Mouse (Mus musculus) right cerebral cortex, postnatal 10 days (tissue): ENCODE results near the gene Cchcr1.
"Not testable (repeated sequence)": the region's sequence is repeated elsewhere in the genome, so short reads cannot be mapped to it uniquely, and the experiment has no call there.

Experiments used
- DNase-seq, 2 experiments: peaks; one replicate each; pipeline ENCODE4 v3.0.0; 2021; ENCODE audit warnings: low spot score in 2 of 2

The Cchcr1 gene

DNA sequence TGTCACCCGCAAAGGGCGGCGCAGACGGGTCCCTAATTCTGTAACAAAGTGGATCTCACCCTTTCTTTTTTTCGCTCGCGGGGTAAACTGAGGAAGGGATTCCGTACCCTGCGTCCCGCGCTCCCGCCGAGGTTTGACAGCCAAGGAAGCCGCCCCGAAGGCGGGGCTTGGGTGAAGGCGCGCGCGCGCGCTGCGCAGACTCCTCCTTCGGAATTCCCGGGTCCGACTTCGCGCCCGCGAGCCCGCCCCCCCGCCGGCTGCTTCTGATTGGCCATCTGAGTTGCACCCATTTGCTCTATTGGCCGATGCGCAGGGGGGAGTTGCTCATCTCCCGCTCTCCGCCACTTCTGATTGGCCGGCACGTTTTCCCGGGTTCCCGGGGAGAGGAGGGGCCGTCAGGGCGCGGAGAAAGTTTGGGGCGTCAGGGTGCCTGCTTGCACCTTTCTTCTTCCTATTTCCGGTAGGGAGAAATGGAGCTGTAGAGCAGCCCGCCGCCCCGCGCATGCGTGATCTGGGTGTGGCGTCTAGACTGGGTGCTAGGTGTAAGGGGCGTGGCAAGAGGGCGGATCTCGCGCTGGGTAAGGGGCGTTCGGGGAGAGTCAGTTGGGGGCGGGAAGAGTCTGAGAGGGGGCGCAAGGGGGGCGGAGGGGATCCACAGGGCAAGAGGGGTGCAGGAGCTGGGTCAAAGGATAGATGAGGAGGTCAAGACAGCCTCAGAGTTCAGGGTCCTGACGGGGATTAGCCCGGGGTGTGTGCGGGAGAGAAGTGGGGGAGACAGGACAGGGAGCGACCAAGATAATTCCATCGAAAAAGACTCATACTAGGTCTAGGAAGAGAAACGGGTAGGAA is at the start of gene Cchcr1, which contains the start of gene Tcf19:
Cchcr1 (plus strand) TSS at position 449 of the 849 bp plus-strand sequence.
Tcf19 (minus strand) TSS at position 173 of the 849 bp plus-strand sequence.
- peak; percentile 98 for DNase-seq

DNA sequence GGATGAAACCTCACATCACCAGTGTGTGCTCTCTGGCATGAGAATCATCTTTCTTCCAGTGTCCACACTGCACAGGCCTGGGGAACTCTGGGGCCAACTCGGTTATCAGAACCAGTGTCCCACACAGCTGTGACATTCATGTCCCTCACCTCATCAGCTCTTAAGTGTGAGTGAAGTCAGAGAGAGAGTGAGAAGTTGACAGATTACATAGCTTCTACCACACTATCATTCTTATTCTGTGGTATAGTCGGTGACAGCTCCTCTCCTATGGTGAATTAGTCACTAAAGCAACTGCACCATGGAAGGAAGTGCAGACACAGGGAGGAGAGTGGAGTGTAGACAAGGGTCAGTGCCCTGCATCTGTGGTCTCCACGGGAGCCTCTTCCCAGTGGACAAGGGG is 48.0 kb upstream of the Cchcr1 start:
- DNase-seq: not testable (repeated sequence)

DNA sequence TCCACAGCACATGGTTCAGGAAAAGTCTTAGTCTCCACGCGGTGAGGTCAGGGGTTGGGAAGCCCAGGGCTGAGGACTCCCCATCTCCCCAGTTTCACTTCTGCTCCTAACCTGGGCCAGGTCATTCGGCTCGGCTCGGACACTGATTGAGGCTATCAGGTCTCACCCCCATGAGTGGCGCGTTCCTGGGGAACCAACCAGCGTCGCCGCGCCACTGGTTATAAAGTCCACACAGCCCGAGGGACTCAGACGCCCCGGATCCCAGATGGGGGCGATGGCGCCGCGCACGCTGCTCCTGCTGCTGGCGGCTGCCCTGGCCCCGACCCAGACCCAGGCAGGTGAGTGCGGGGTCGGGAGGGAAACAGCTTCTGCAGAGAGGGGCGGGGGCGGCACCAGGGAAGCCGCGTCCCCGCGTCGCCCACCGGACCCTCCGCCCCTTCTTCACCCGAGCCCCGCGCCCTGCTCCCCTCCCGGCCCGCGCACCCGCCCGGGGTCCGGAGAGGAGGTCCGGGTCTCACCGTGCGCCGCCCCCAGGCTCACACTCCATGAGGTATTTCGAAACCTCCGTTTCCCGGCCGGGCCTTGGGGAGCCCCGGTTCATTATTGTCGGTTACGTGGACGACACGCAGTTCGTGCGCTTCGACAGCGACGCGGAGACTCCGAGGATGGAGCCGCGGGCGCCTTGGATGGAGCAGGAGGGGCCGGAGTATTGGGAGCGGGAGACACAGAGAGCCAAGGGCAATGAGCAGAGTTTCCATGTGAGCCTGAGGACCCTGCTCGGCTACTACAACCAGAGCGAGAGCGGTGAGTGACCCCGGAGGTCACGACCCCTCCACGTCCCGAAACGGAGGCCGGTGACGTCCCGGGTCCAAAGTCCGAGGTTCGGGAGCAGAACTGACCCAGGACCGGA is 46.8 kb upstream of the Cchcr1 start, which contains the start of gene H2-Q10:
H2-Q10 (plus strand) TSS at position 248 of the 910 bp plus-strand sequence.
- DNase-seq: peak in 1 of 2 experiments; percentile 22

DNA sequence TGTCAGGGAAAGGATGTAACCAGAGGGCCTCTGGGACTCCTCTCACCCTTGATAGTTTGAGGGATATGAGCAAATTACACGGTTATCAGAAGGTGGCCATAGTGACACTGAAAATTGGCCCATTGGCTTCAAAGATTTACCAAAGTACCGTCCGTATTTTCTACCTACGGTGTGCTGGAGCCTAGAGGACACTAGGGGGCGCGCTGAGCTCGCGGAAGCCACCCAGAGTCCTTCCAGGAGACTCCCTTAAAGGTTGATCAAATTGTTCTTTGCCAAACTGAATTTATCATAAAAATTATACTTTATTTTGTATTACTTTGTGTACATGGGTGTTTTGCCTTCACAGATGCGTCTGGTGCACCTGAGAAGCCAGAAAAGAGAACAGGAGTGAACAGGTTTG is 32.8 kb upstream of the Cchcr1 start:
- DNase-seq: peak; percentile 37 to 69

DNA sequence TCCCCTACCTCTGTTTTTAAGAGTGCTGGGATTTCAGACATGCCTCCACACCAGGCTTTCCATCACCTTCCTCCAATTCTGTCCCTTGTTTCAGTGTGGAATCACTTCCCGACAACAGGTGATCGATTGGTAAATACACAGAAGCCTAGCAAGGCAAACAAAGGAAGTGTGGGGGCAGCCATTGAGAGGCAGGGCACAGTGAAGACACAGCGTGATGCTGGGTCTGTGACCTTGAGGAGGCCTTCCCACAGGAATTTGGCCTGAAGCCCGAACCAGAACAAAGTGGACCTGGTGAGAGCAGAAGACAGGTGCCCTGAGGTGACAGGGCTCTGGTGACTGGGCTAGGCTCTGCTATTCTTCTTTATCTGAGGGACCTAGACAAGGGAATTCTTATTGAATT is 31.2 kb upstream of the Cchcr1 start:
- no peak for DNase-seq

DNA sequence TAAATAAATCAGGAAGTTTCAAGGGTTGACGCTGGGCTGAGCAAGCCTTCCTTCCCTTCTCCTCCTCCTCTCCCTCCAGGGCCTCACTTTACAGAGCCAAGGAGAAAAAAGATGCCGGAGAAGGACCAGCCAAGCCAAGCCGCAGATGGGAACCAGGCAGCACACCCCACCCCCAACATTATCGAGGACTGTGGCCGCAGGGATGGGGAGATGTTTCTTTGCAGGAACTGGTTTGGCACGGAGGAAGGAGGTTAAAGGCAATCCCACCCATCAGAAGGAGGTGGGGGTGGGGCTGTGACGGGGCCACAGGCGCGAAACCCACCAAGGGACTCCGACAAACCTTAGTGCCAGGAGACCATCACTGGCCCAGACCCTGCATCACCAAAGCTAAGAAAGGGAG is 30.2 kb upstream of the Cchcr1 start:
- DNase-seq: no peak

DNA sequence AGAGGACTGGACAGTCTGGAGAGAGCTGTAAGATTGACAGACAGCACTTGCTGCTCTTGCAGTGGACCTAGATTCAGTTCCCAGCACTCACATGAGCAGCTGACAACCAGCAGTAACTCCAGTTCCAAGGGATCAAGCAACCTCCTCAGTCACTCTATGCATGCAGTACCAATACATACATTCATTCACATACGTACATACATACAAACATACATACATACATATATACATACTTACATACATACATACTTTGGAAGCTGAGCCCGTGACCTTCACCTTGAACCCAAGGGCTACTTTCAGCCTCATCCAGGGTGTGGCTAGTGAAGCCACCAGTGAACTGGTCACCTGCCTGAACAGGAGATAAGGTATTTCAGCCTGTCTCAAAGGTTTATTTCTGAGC is 28.9 kb upstream of the Cchcr1 start:
- no peak for DNase-seq

DNA sequence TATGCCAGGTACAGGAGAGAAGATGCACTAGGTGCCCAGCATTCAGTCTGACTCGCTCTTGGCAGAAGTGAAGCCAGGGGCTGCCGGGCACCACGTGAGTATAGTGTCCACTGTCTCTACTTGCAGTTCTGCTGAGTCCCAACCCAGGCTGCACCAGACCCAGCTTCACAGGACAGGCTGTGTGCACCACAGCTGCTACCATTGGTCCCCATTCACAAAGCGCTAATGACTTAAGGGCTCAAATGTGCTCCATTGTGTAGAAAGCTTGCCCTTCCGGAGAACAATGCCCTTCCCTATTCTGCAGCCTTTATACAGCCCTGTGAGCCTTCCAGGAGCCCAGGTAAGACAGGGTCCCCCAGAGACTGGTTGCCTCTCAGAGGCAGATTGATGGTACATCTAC is 26.6 kb upstream of the Cchcr1 start:
- no peak for DNase-seq

DNA sequence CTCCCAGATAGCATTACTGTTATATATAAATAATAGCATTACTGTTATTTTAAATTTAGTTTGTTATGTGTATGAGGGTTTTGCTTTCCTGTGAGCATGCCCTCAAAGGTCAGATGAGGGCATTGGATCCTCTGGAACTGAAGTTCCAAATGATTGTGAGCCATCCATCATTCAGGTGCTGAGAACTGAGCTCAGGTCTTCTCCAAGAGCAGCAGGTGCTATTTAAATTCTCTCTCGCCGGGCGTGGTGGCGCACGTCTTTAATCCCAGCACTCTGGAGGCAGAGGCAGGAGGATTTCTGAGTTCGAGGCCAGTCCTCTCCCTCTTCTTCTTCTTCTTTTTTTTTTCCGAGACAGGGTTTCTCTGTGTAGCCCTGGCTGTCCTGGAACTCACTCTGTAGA is 19.8 kb upstream of the Cchcr1 start:
- no peak for DNase-seq

DNA sequence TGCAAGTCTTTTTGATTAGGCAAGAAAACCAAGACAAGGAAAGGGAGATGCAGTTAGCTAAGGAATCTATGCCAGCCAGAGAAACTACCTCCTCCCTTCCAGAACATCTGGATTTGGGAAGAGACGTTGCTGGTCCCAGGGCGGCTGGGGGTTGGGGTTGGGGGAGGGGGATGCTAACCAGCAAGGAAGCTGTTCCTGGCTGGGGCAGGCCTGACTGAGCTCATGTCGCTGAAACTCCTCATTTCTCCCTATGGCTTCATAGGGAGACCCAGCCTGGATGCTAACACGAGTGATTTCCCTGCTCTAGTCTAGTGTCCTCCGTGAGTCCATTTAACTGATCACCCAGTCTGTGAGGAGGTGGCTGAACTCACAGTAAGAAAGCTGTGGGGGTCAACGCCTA is 14.7 kb upstream of the Cchcr1 start:
- DNase-seq: no peak

DNA sequence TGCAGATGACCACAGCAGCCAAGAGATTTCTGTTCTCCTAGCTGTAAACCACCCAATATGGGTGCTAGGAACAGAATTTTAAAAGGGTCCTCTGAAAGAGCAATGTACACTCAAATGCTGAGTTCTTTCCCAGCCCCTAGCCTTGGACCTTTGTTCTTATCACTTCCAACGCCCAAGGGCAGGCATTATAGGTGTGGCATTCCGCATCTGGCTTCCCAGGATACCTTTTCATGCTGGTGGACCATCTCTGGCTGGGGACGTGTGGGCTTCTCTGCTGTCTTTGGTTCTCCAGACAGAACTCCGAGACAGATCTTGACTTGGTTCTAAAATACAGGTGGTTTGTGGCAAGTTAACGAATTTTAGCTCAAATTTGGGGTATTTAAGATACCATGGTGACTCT is 14.1 kb upstream of the Cchcr1 start:
- DNase-seq: no peak

DNA sequence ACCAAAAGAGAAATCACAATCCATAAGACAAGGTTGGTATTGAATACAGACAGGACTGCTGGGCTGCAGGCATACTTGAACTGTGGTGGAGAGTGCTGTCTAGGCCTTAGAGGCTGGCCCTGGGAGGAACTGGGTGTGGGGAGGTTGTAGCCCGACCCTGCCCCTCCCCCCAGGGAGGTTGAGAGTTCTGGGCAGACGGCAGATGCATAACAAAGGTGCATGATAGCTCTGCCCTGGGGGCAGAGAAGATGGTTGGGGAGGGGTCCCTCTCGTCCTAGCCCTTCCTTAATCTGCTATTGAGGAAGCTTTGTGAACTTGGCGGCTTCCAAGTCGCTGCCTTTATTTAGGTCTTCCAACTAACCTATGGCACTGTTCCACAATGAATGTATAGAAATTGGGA is 13.1 kb upstream of the Cchcr1 start:
- no peak for DNase-seq

DNA sequence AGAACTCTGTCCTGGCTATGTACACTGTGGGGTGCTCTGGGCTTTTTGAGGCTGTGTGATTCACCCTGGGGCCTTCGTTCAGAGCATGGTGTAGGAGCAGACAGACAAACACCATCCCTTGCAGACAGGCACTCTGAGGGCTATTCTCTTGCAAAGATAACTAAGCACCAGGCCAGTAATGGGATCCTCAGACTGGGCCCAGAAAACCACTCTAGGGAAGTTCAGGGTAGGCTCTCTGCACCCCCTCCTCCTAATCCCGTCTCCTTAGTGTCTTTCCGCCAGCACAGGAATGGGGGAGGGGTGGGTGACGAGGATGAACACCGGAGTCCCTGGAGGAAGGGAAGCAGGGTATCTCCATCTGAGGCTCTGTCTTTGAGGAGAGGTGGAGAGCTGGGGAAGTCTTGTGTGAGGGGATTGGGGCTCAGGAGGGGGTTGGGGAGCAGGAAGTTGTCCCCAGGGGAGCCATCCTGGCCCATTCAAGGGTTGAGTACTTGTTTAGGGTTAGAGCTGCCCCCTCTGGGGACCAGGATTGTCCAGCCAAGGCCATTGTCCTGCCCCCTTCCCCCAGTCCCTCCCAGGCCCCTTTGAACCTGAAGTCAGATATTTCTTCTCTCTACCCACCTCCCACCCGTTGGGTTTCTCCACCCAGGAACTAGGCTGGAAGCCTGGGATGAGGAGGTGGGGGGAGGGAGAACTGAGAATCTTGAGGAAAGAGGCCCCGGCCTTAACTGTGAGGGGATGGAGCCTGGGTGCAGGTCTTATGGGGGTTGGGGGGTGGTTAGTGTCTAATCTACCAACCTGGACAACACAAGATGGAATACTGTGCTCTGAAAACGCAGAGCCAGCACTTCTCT is 12.0 kb upstream of the Cchcr1 start:
- no peak for DNase-seq

DNA sequence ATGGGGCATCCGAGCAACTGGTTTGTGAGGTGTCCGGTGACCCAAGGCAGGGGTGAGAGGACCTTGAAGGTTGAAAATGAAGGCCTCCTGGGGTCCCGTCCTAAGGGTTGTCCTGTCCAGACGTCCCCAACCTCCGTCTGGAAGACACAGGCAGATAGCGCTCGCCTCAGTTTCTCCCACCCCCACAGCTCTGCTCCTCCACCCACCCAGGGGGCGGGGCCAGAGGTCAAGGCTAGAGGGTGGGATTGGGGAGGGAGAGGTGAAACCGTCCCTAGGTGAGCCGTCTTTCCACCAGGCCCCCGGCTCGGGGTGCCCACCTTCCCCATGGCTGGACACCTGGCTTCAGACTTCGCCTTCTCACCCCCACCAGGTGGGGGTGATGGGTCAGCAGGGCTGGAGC is 11.1 kb upstream of the Cchcr1 start, which contains the start of gene Pou5f1:
Pou5f1 (plus strand) TSS at position 243 of the 400 bp plus-strand sequence.
- DNase-seq: no peak

DNA sequence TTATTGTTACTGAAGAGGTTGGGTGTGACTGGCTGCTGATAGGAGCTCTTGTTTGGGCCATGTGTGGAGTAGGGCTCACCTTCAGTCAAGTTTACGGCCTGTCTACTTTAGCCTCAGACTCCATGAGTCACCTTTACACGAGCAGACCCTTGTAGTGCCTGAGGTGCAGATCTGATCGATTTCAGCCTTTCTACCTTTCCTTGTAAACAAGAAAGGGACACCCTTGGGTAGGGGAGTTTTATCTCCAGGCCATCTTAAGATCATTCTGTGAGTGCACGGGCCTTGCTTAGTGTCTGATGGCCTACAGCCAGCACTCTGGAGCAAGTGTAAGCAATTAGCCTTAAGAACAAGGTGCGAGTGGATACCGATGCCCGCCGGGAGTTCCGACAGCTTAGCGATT is 10.0 kb upstream of the Cchcr1 start:
- DNase-seq: no peak

DNA sequence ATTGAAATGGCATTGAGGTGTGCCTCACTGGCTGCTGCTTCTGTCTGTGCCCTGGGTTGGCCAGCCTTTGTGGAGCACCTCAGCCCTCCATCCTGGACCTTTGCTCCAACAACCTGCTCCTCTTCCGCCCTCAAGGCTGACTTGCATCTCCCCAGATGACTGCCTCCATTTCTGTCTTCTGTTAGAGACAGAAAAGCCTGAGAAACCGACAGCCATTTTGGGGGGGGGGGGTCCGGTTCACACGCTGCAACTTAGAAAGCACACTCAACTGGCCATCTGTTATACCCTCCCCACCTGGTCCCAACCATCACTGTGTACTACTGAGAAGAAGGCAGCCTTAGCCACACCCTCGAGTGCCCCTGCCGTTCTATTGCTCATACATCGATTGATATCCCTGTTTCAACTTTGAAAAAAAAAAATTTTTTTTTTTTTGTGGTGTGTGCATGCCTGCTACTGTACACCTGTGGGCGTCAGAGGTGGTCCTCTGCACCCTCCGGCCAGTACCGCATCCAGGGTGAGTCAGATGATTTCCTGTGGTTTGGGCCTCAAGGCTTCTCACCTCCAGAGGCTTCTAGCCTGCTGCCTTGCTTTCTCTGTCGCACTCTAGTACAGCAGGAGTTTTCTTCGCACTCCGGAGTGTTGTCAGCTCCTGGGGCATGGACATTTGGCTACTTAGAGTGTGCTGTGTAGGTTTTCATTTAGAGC is 9.2 kb upstream of the Cchcr1 start:
- no peak for DNase-seq

DNA sequence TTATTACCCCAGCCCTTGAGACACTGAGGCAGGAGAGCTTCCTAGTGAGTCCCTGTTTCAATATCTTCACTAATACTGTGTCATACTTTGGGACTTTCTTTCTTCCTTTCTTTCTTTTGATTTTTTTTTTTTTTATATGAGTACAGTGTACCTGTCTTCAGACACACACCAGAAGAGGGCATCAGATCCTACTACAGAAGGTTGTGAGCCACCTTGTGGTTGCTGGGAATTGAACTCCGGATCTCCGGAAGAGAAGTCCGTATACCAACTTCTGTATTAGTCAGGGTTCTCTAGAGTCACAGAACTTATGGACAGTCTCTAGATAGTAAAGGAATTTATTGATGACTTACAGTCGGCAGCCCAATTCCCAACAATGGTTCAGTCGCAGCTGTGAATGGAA is 8.6 kb upstream of the Cchcr1 start:
- not testable (repeated sequence) for DNase-seq

DNA sequence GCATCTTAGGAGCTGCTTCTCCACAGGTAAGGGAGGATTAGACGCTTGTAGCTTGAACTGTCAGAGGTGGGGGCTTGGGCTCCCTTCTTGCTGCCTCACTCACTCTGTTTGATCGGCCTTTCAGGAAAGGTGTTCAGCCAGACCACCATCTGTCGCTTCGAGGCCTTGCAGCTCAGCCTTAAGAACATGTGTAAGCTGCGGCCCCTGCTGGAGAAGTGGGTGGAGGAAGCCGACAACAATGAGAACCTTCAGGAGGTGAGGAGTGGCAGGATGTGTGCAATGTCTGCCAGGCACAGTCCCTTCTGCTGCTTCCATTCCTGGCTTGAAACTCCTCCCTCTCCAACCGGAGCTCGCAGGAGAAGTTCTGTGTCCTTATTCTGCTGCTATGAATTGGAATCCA is 7.6 kb upstream of the Cchcr1 start:
- no peak for DNase-seq

DNA sequence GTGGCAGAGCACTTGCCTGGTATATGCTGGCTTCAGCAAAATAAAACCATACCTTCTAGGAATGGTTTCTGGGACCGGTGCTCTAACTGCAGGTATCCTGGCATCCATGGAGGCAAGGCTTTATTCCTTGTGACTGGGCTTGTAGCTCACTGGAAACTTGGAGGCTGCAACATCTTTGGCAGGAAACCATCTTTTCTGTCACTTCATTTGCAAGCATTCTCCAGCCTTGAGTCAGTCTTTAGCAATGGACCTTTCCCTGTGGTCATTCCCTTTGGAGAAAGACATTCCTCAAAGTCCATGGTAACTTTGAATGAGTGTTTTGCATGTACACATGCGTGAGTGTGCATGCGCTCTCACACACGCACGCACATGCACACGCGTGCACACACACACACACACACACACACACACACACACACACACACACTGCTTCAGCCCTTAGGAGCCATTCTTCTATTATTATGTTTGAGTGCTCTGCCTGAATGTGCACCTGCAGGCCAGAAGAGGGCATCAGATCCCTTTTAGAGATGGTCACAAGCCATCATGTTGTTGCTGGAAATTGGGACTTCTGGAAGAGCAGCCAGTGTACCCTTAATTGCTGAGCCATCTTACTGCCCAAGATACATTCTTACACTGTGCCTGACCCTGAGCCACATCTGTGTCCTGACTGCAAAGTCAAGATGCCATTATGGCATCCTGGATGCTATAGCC is 3.8 kb upstream of the Cchcr1 start:
- peak in 1 of 2 experiments; percentile 33 for DNase-seq

DNA sequence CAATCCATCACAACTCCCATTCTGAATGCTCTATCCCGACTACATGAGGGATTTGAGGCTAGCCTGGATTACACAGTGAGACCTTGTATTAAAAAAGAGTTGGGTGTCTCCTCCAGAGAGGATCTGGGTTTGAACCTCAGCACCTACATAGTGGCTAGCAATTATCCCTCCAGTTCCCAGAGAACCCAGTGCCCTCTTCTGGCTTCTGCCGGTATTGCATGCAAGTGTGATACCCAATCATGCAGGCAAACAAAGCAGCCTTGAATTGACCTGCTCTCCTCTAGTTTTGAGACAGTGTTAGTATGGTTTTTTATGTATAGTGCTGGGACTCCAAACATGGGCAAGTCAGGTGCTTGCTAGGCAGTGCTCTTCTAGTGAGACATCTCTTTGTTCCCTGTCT is 3.0 kb upstream of the Cchcr1 start:
- DNase-seq: peak in 1 of 2 experiments; percentile 69
